Mouse (Mus musculus): ENCODE data around the gene Dus3l.

DNA sequence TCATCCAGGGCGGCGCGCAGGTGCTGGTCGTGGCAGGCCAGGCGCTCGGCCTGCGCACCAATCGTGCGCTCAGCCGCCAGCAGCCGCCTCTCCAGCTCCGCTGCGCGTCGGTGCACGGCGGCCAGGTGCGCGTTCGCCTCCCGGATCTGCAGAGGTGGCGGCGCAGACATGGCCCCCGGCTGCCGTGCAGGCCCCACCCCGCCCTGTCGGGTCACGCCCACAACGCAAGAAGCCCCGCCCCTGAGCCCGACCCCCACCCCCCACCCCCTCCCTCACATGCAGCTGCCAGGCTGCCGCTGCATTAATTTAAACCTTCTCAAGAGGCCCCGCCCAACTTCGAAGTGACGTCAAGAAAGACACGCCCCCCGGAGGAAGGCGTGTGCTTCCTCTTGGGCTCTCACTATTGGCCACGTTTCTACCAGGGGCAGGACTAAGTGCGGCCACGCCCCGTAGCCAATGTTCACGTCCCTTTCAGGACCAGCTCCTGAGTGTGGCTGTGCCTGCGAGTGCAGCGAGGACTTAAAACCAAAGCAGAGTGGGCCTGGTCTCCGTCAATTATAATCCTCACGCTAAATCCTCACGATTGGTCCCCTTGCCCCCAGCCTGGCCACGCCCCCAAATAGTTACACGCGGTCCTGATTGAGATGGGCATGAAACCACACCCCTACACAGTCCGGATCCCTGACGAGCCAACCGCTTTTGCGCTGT lies 47.7 kb upstream of the Dus3l start:
- TF ChIP-seq CTCF (IDR thresholded peaks at IDR 0.05) = no peak
- peak; percentile 78 for TF ChIP-seq POLR2A (IDR thresholded peaks at IDR 0.05; ENCODE audit: insufficient read depth, low read depth, low read length)
